Mouse (Mus musculus) erythroblast, embryonic 14.5 days (primary cell): Measurements from ENCODE around the gene Pnpla2. TPM values are rescaled to one million over a fixed set of nuclear protein-coding genes. Genes with fewer than 3 reads are reported as not detected.

Experiments
- H3K27me3 ChIP-seq: 2 replicates; pipeline ENCODE4 v1.6.1; 2012; ENCODE audit warnings: inconsistent platforms; ENCODE audit not compliant: control insufficient read depth
- H3K36me3 ChIP-seq: 2 replicates; pipeline ENCODE4 v1.6.1; 2012; ENCODE audit warnings: mild to moderate bottlenecking, inconsistent platforms; ENCODE audit not compliant: control insufficient read depth
- H3K4me1 ChIP-seq: 2 replicates; pipeline ENCODE4 v1.6.1; 2012; ENCODE audit warnings: inconsistent platforms; ENCODE audit not compliant: control insufficient read depth
- H3K4me3 ChIP-seq: replicated peaks from 2 replicates; pipeline ENCODE3; 2012; ENCODE audit warnings: moderate library complexity, mild to moderate bottlenecking, inconsistent platforms
- H3K9me3 ChIP-seq: 2 replicates; pipeline ENCODE4 v1.6.1; 2012; ENCODE audit warnings: low read length, inconsistent platforms, mixed read lengths; ENCODE audit not compliant: control insufficient read depth
- GATA1 ChIP-seq: IDR thresholded peaks from 2 replicates; pipeline ENCODE4 v1.6.1; 2012; ENCODE audit warnings: low read length, inconsistent platforms, mixed read lengths
- TAL1 ChIP-seq: IDR thresholded peaks from 3 replicates; pipeline ENCODE4 v1.6.1; 2012; ENCODE audit warnings: low read length, inconsistent platforms, mixed read lengths
- polyA plus RNA-seq: library from polyadenylated mRNA; stranded (reverse); fragments of >175 nt; gene quantifications from 2 replicates; pipeline ENCODE4 v1.2.3, GENCODE M21; 2012

Gene Pnpla2
- polyA plus RNA-seq, 1 experiment, result 3.0 TPM

DNA sequence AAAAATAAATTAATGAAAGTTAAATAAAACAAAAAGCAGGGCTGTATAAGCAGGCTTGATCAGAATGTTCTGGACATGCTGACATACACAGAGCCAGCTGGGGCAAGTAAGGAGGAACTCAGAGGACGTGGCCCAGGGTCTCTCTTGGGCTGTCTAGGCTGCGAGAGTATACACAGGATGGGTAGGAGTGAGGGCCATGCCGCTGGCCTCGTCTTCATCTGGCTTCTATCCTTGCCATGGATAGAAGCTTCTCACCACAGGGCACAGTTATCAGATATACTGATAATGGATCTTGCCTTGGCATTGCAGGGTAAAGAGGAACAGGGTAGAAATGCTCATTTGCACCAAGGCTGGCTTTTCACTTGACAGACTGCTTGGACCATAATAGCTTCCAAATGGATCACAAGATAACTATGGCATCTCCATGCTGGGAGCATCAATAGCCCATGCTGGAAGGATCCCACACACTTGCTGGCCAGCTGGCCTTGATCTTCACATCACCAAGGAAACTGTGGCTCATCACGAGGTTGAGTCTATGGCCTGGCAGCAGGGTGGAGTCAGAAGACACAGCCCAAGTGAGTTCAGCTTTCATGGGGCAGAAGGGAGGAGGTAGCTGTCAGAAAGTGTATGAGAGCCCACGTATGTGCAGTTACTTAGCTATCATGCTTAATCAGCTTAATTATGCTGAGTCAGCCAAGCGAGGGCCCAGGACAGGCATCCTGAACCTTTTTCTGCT lies 47.0 kb downstream of the Pnpla2 start:
- no peak for TF ChIP-seq TAL1
- no peak for TF ChIP-seq GATA1
- peaks cover 78% of the 10 kb centered on the region for H3K36me3 ChIP-seq

DNA sequence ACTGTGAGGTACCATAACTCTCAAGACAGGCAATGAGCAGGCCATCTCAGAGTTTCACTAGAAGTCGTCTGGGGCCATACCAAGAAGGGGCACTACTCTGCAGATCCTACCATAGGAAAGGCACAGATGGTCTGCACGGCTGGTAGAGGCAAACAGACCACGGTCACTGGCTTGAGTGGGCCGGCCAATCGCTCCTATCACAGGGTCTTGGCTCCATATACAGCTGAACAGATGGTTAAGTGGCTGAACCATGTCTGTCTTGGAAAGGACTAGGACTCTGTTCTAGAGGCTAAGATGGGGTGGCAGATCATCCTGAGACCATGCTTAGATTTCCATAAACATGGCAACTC lies 47.5 kb downstream of the Pnpla2 start:
- peaks cover 78% of the 10 kb centered on the region for H3K36me3 ChIP-seq
- H3K27me3 ChIP-seq, result no peaks in the 10 kb centered on the region
- peaks cover 4% of the 10 kb centered on the region; the same call in 1 of the 2 replicates for H3K9me3 ChIP-seq
- H3K4me1 ChIP-seq, result peaks cover 56% of the 10 kb centered on the region
- H3K4me3 ChIP-seq, result no peak overlapping the region
- TF ChIP-seq TAL1, result no peak
- TF ChIP-seq GATA1, result no peak

More for the DNA sequence above, 47.0 kb downstream of the Pnpla2 start:
- Histone ChIP-seq H3K4me1 (peaks cover 51% of the 10 kb centered on the region), H3K27me3 (no peaks in the 10 kb centered on the region), H3K9me3 (peaks cover 4% of the 10 kb centered on the region; the same call in 1 of the 2 replicates), H3K4me3 (peak overlapping the region; percentile 5)

DNA sequence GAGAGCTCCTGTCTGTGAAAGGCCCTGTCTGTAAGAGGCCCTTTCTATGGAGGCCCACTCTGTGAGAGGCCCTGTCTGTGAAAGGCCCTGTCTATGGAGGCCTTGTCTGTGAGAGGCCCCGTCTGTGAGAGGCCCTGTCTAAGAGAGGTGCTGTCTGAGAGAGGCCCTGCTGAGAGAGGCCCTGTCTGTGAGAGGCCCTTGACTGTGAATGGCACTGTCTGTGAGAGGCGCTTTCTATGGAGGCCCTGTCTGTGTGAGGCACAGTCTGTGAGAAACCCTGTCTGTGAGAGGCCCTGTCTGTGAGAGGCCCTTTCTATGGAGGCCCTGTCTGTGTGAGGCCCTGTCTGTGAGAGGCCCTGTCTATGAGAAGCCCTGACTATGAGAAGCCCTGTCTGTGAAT lies 51.3 kb downstream of the Pnpla2 start:
- no peak for TF ChIP-seq TAL1
- TF ChIP-seq GATA1, result no peak
- Histone ChIP-seq H3K4me1 (peaks cover 88% of the 10 kb centered on the region), H3K36me3 (peaks cover 85% of the 10 kb centered on the region), H3K4me3 (peak overlapping the region; percentile 85), H3K9me3 (peaks cover 4% of the 10 kb centered on the region; the same call in 1 of the 2 replicates), H3K27me3 (no peaks in the 10 kb centered on the region)

DNA sequence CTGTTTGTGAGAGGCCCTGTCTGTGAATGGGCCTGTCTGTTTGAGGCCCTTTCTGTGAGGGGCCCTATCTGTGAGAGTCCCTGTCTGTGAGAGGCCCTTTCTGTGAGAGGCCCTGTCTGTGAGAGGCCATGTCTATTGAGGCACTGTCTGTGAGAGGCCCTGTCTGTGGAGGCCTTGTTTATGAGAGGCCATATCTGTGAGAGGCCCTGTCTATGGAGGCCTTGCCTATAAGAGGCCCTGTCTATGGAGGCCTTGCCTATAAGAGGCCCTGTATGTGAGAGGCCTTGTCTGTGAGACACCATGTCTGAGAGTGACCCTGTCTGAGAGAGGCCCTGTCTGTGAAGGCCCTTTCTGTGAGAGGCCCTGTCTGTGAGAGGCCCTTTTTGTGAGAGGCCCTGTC lies 53.2 kb downstream of the Pnpla2 start:
- peaks cover 78% of the 10 kb centered on the region for H3K4me1 ChIP-seq
- no peaks in the 10 kb centered on the region for H3K27me3 ChIP-seq
- H3K4me3 ChIP-seq, result peak overlapping the region; percentile 85
- peaks cover 87% of the 10 kb centered on the region for H3K36me3 ChIP-seq
- no peak for TF ChIP-seq TAL1
- TF ChIP-seq GATA1, result no peak
- peaks cover 2% of the 10 kb centered on the region; the same call in 1 of the 2 replicates for H3K9me3 ChIP-seq

DNA sequence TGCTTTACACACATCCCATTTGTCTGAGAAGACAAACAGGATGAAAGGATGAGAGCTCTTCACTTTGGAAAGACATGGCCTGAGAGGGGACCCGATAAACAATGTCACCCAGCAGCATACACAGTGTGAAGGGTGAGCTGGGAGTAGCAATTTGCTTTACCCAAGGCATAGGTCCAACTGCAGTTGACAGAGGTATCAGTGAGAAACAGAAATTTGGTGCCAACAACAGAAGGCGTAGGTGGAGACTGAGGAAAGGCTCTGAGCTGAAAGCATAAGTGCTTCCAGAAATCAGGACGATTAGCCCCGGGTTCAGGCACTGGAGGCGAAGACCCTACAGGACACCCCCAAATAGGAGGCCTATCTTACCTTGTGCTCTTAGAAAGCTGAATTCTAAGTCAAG lies 55.2 kb downstream of the Pnpla2 start:
- Histone ChIP-seq H3K27me3 (no peaks in the 10 kb centered on the region), H3K36me3 (peaks cover 96% of the 10 kb centered on the region), H3K9me3 (no peaks in the 10 kb centered on the region), H3K4me3 (no peak overlapping the region), H3K4me1 (peaks cover 67% of the 10 kb centered on the region)
- no peak for TF ChIP-seq TAL1
- no peak for TF ChIP-seq GATA1

Other genes with a start within 250 kb of the Pnpla2 start
- 0.28 and 0.51 TPM in 2 replicates for gene Lmntd2, start 241.1 kb upstream of the Pnpla2 start, polyA plus RNA-seq
- 7.3 and 10.7 TPM in 2 replicates for gene Rassf7, start 239.3 kb upstream of the Pnpla2 start, polyA plus RNA-seq
- gene Phrf1, start 226.4 kb upstream of the Pnpla2 start, polyA plus RNA-seq, result 19.7 and 20.3 TPM in 2 replicates
- 2.2 and 2.9 TPM in 2 replicates for gene Irf7, start 188.7 kb upstream of the Pnpla2 start, polyA plus RNA-seq
- gene Cdhr5, start 178.4 kb upstream of the Pnpla2 start, polyA plus RNA-seq, result not detected in 2 replicates
- gene Sct, start 176.1 kb upstream of the Pnpla2 start, polyA plus RNA-seq, result not detected in 2 replicates
- gene Drd4, start 163.2 kb upstream of the Pnpla2 start, polyA plus RNA-seq, result not detected in 2 replicates
- 7.6 and 8.1 TPM in 2 replicates for gene Deaf1, start 127.5 kb upstream of the Pnpla2 start, polyA plus RNA-seq
- 4.6 TPM in 2 replicates for gene Tmem80, start 127.5 kb upstream of the Pnpla2 start, polyA plus RNA-seq
- gene Eps8l2, start 116.3 kb upstream of the Pnpla2 start, polyA plus RNA-seq, result 0.05 and 0.09 TPM in 2 replicates
- 53.1 and 91.9 TPM in 2 replicates for gene Taldo1, start 63.0 kb upstream of the Pnpla2 start, polyA plus RNA-seq
- gene Gatd1, start 41.1 kb upstream of the Pnpla2 start, polyA plus RNA-seq, result 0.16 and 0.42 TPM in 2 replicates
- not detected in 2 replicates for gene Cend1, start 25.7 kb upstream of the Pnpla2 start, polyA plus RNA-seq
- 0.70 and 0.97 TPM in 2 replicates for gene Slc25a22, start 17.3 kb upstream of the Pnpla2 start, polyA plus RNA-seq
- gene Pidd1, start 11.2 kb upstream of the Pnpla2 start, polyA plus RNA-seq, result 5.6 and 9.3 TPM in 2 replicates
- 584 and 1,051 TPM in 2 replicates for gene Rplp2, start 7.8 kb upstream of the Pnpla2 start, polyA plus RNA-seq
- 0.06 and 0.12 TPM in 2 replicates for gene Cracr2b, start 5.9 kb downstream of the Pnpla2 start, polyA plus RNA-seq
- 1.0 and 1.1 TPM in 2 replicates for gene Cd151, start 12.2 kb downstream of the Pnpla2 start, polyA plus RNA-seq
- gene Polr2l, start 19.9 kb downstream of the Pnpla2 start, polyA plus RNA-seq, result 15.4 and 17.1 TPM in 2 replicates
- 0.31 and 0.46 TPM in 2 replicates for gene Tspan4, start 20.0 kb downstream of the Pnpla2 start, polyA plus RNA-seq
- 1.7 and 2.6 TPM in 2 replicates for gene Chid1, start 84.7 kb downstream of the Pnpla2 start, polyA plus RNA-seq
- gene Ap2a2, start 107.0 kb downstream of the Pnpla2 start, polyA plus RNA-seq, result 8.6 and 9.2 TPM in 2 replicates
- 0.47 and 0.57 TPM in 2 replicates for gene Muc6, start 200.1 kb downstream of the Pnpla2 start, polyA plus RNA-seq
- 0.06 and 0.08 TPM in 2 replicates for gene Muc2, start 235.1 kb downstream of the Pnpla2 start, polyA plus RNA-seq